Mouse (Mus musculus): ENCODE results near the gene Bfsp2.

Bfsp2 gene

DNA sequence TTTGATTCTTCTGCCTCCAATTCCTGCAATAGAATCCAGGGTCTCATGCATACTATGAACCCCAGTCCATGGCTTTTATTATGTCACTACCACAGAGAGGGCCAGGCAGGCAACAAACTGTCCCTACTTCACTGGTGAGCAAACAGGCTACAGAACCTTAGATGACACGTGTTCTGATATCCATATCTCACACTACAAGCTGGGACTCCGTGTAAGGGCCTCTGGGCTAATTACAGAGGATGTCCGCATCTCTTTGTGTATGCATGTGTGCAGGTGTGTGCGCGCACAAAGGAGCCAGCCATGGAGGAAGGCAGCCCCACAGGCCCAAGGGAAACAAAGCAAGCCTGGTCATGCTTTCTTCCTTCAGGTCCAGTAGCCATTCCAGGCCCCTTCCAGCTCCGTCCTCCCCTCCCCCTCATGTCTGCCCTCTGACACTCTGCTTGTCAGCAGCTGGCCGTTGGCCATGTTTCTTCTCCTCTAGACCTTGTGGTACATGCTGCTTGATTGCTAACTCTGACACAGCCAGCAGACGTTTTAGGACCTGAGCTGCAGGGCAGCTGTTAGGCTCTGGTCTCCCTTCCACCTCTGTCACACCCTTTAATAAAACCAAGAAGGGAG, 492 bp upstream of the Bfsp2 start:
- DNase-seq = peak; percentile 91

- peak; percentile 86 for DNase-seq
These were observed 4.8 kb downstream of the Bfsp2 start for GRCm38 (mm10) chr9:103475414-103475813.

GRCm38 (mm10) chr9:103473915-103474688, 6.1 kb downstream of the Bfsp2 start:
- DNase-seq = peak; percentile 89

DNA sequence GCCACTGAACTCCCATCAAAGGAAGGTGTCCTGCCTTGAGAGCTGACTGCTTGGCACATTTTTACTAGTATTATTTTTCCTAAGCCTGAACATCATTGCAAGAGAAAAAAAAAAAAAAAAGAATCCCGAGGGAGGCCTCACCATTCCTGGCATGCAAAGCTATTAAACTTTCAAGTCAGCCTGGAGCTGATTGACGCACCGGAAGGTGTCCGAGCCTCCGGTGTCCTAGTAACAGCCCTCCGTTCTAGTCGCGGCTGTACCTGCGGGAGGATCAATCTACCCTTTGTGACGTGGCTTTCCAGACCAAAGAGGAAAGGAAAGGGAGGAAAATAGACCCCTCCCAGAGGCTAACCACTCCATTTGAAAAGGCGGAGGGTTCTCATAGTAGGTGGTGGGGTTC, 8.4 kb downstream of the Bfsp2 start:
- peak; percentile 82 for DNase-seq

DNA sequence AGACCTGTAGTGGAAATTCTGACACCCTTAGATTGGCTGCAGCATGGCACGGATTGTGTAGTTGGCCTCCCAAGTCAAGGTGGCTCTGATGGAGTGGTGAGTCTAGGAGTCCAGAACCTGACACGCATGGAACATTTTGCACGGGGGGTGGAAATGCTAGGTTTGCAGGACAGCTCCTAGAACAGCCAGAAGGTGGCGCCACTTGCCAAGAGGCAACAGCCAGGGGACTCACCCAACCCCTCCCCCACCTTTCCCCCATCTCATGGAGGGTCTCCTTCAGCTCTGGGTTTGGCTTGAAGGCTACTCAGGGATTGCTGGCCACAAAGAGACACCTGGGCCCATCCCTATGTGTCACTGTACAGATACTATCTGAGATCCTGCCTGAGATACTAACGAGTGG, 10.7 kb downstream of the Bfsp2 start:
- DNase-seq = peak; percentile 91

- peak; percentile 72 for DNase-seq
These were observed 11.3 kb downstream of the Bfsp2 start for GRCm38 (mm10) chr9:103468911-103469310.

DNA sequence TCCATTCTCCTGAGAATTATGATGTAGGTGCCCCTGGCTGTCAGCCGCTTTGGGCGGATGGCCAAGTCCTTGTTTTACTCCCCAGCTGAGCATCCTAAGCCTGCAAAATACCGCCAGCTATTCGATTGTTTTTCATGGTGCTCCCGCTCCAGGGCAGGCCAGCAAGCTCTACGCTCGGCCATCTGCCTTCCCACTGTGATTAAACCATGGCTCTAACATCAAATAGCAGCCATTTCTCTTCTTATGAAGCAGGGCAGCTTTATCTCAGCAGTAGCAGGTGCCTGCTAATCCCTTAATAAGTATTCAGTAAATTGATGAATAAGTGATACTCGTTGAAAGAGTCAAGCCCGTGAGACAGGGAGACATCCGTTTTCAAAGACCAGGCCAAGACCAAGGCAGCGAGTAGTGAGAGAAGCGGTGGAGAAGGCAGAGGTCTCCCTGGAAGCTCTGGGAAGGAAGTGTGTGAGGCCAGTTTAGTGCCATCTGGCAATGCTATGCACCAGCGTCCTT, 14.5 kb downstream of the Bfsp2 start:
- no peak for DNase-seq

DNA sequence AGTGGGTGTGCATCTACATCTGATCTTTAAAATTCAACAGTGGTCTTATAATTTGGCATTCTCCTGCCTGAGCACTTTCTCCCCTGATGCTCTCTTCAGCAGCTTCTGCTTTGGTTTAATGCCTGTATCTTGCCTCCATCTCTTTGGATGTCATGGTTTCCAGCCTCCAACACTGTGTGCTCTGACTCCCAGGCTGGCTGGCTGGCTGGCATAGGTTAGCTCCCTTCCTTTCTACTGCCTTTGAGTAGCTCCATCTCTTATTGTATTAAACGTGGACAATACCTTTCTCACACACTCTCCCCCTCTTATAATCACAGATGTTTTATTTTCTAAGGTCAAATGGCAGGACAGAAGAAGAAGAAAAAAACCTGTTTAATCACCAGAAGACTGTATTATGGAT, 14.9 kb downstream of the Bfsp2 start:
- DNase-seq = no peak

GRCm38 (mm10) chr9:103463833-103464232, 16.4 kb downstream of the Bfsp2 start:
- no peak for DNase-seq

DNA sequence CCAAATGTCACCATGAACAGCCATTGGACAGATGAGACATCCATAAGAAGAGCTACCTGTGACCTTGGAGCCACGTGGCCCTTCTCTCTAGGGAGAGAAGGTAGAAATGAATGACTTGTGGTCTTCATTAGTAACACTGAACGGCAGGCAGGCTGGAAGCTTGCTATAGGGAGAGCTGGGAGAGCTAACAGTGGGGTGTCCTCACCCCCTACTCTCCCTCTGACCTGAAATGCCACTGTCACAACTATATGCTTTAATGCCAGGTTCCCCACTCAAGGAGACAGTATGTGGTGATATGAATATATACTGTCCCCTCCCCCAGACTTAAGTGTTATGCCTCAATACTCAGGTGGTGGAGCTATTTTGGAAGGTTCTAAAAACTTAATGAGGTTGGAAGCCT, 20.4 kb downstream of the Bfsp2 start:
- no peak for DNase-seq

GRCm38 (mm10) chr9:103459307-103459706, 20.9 kb downstream of the Bfsp2 start:
- no peak for DNase-seq

GRCm38 (mm10) chr9:103449651-103450050, 30.6 kb downstream of the Bfsp2 start:
- DNase-seq = no peak

GRCm38 (mm10) chr9:103449092-103449491, 31.1 kb downstream of the Bfsp2 start:
- no peak for DNase-seq

DNA sequence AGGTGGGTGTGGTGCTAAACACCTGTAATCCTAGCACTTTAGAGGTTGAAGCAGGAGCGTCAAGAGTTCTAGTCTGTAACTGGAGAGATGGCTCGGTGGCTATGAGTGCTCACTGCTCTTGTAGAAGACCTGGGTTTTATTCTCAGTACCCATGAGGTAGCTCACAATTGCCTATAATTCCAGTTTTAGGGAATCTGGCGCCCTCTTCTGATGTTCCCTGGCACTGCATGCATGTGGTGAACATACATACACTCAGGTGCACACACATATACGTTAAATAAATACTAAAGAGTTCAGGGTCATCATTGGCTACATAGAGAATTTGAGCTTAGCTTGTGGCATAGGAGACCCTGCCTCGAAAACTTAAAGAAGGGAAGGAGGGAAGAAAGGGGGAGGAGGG, 35.6 kb downstream of the Bfsp2 start:
- DNase-seq = no peak

GRCm38 (mm10) chr9:103443824-103444185, 36.4 kb downstream of the Bfsp2 start:
- DNase-seq = no peak

- no peak for DNase-seq
These were observed 36.9 kb downstream of the Bfsp2 start for GRCm38 (mm10) chr9:103443121-103443823.

GRCm38 (mm10) chr9:103440597-103440996, 39.6 kb downstream of the Bfsp2 start:
- no peak for DNase-seq

DNA sequence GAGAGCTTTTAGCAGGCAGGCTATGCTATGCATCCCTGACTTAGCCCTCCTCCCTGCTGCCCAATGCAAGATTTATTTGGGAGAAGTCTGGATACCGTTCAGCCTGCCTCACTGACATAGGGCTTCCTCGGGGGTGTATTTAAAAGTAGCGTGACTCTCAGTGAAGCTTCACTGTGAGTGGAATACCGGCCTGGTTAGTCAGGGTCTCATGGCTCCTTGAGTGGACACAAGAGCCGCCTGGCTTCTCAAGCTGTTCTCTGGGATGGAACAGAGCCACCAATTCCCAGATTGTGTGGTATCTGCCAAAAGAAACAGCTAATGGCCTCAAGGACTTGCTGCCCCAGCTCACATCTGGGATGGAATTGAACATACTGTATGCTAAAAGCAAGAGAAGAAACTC, 43.1 kb downstream of the Bfsp2 start:
- DNase-seq = peak; percentile 90

DNA sequence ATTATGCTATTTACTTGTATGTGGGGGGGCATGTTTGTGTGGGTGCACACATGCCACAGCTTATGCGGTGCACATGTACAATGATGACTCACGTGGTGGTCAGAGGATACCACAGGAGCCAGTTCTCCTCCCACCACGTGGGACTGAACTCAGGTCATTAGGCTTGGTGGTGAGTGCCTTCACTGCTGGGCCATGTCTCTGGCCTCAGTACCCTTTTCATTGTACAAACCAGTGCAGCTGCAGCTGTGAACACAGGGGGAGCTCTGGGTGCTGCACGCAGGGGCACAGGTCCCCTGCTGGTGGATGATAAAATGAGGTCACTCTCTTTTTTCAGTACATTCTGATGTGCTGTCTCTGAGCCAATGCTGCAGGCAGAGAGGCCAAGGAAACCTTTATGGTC, 46.1 kb downstream of the Bfsp2 start:
- DNase-seq = no peak

DNA sequence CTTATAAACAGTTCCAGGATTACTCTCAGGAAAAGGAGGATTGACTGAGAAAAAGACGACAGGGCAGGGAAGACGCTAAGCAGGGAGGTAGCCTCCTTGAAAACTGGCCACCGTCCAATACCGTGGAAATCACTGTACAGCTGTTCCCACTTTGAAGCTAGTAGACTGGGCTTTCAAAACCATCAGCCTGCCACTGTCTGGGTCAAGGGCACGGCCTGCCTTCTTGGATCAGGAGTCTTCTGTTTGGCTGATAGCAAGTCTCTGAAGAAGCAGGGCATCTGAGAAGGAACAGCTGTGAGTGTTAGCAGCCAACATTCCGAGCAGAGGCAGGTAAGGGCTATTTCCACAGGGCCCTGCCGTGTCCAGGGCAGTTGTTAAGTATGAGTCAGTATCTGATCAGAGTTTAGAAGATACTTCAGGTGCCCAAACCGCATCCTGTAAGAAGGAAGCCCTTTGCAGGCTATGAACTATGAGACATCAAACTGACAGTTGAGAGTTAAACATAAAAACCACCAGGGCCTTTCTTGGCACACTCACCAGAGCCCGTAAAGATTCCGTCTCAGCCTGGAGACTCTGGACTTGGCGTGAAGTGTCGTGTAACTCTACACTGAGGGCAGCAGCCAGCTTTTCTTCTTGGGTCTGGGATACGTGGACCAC, 48.0 kb downstream of the Bfsp2 start:
- DNase-seq = peak; percentile 92

DNA sequence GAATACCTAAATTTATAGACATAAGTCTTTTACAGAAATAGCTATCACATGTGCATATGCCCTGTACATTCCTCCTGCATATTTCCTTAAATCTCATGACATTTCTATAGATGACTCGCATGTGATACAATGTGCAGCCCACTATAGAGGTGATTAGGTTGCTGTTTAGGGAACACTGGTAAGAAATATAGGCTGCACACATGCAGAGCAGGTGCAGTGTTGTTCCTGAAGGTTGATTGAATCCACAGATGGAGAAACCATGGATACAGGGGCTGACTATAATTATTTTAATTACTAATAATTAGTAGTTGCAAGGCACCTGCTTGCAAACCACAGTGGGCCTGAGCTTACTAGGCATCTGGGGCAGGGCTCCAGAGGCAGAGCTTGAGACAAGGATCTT, 48.5 kb downstream of the Bfsp2 start:
- DNase-seq = no peak

DNA sequence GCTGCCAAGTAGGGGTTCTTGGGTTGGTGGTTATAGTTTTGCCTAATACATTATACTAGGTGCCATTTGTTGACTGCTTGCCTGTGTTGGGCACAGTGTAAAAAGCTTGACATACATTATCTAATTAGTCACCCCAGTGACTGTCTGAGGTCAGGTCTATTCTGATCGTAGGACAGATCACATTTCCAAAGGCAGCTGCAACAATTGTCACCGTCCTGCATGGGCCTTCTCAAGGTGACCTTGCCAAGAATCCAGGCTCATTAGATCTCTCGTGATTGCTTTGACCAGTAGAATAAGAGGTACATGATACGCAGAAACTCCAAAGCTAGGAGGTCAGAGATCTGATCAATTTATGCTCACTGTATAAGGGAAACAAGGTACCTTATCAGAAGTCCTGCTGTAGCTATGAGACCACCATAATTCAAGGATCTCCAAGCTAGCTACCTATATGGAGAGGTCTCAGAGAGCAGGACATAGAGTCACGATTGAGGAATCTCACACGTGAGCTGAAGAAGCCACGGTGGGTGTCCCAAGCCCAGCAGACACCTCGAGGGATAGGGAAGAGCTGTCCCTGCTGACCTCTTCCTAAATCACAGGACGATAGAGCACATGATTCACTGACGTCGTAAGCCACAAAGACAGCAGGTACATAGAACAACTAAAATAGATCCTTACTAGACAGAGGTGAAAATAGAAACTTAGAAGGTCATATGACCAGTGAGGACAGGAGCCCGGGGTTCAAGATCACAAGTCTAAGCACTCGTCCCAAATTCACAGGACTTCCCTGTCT, 49.6 kb downstream of the Bfsp2 start:
- DNase-seq = peak; percentile 91

DNA sequence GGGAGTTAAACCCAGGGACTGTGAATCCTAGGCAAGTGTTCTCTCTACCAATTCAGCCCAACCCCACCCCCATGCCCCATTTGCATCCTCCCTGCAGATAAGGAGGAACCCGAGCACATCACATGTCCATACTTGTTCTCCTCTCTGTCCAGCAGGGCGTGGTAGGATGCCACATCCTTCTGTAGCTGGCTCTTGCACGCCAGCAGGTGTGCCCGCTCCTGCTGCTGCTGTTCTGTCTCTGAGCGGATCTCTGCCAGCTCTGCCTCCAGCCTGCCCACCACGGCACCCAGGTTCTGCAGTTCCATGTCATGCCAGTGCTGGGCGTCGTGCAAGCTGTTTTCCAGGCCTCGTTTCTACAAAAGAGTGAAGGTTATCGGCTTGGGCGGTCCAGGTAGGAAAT, 53.8 kb downstream of the Bfsp2 start:
- DNase-seq = no peak
